Mouse (Mus musculus): ENCODE measurements around the gene Zbed6. TPM values are rescaled to one million over a fixed set of nuclear protein-coding genes. Genes with fewer than 3 reads are reported as not detected.

The Zbed6 gene
- polyA plus RNA-seq, 1 experiment from 2014 or later, result not detected

GRCm38 (mm10) chr1:133692195-133692594 lies 31.5 kb upstream of the Zbed6 start:
- Histone ChIP-seq H3K4me2 (no peak overlapping the region), H3K9ac (ENCODE audit: low read depth, low read length) (no peak overlapping the region), H3K36me3 (ENCODE audit: control insufficient read depth, insufficient read depth, low read length) (no peaks in the 10 kb centered on the region), H3K4me1 (ENCODE audit: control insufficient read depth, insufficient read depth, low read length) (peaks cover 41% of the 10 kb centered on the region), H3K9me3 (replicated peaks; ENCODE audit: control insufficient read depth, low read length) (no peaks in the 10 kb centered on the region), H3K27ac (ENCODE audit: low read depth, low read length) (no peak overlapping the region), H3K4me3 (ENCODE audit: low read depth, low read length) (no peak overlapping the region), H3K27me3 (ENCODE audit: control insufficient read depth, insufficient read depth, low read length) (no peaks in the 10 kb centered on the region)
- WGBS (ENCODE audit: insufficient replicate concordance), result 36% methylated on average over 4 of the region's 4 CpGs
- no peak for ATAC-seq (replicated peaks; ENCODE audit: insufficient number of reproducible peaks, low FRiP score, low TSS enrichment)

GRCm38 (mm10) chr1:133691046-133691445 lies 30.4 kb upstream of the Zbed6 start:
- no peak overlapping the region for H3K27ac ChIP-seq (ENCODE audit: low read depth, low read length)
- 91% methylated on average over 6 of the region's 6 CpGs for WGBS (ENCODE audit: insufficient replicate concordance)
- no peak overlapping the region for H3K9ac ChIP-seq (ENCODE audit: low read depth, low read length)
- no peaks in the 10 kb centered on the region for H3K36me3 ChIP-seq (ENCODE audit: control insufficient read depth, insufficient read depth, low read length)
- no peak overlapping the region for H3K4me2 ChIP-seq
- H3K4me3 ChIP-seq (ENCODE audit: low read depth, low read length), result no peak overlapping the region
- no peak for ATAC-seq (replicated peaks; ENCODE audit: insufficient number of reproducible peaks, low FRiP score, low TSS enrichment)
- H3K4me1 ChIP-seq (ENCODE audit: control insufficient read depth, insufficient read depth, low read length), result peaks cover 34% of the 10 kb centered on the region
- no peaks in the 10 kb centered on the region for H3K9me3 ChIP-seq (replicated peaks; ENCODE audit: control insufficient read depth, low read length)
- H3K27me3 ChIP-seq (ENCODE audit: control insufficient read depth, insufficient read depth, low read length), result no peaks in the 10 kb centered on the region

- 16% methylated on average over 6 of the region's 6 CpGs for WGBS (ENCODE audit: insufficient replicate concordance)
- no peak within 1 kb of the TSS for H3K4me3 ChIP-seq (ENCODE audit: low read depth, low read length)
- no peaks in the 10 kb centered on the region for H3K9me3 ChIP-seq (replicated peaks; ENCODE audit: control insufficient read depth, low read length)
- no peak for ATAC-seq (replicated peaks; ENCODE audit: insufficient number of reproducible peaks, low FRiP score, low TSS enrichment)
- H3K27ac ChIP-seq (ENCODE audit: low read depth, low read length), result no peak within 1 kb of the TSS
- H3K4me2 ChIP-seq, result no peak within 1 kb of the TSS
- peaks cover 23% of the 10 kb centered on the region for H3K4me1 ChIP-seq (ENCODE audit: control insufficient read depth, insufficient read depth, low read length)
- no peaks in the 10 kb centered on the region for H3K27me3 ChIP-seq (ENCODE audit: control insufficient read depth, insufficient read depth, low read length)
- no peak within 1 kb of the TSS for H3K9ac ChIP-seq (ENCODE audit: low read depth, low read length)
- no peaks in the 10 kb centered on the region for H3K36me3 ChIP-seq (ENCODE audit: control insufficient read depth, insufficient read depth, low read length)
Observed at GRCm38 (mm10) chr1:133689897-133690296, 29.2 kb upstream of the Zbed6 start, which contains the start of gene Lax1. TSS of gene Lax1 (minus strand) at chr1:133690108.

GRCm38 (mm10) chr1:133688301-133688700 lies 27.6 kb upstream of the Zbed6 start:
- H3K36me3 ChIP-seq (ENCODE audit: control insufficient read depth, insufficient read depth, low read length), result no peaks in the 10 kb centered on the region
- WGBS (ENCODE audit: insufficient replicate concordance), result 70% methylated on average over 7 of the region's 7 CpGs

GRCm38 (mm10) chr1:133685749-133686519 lies 25.2 kb upstream of the Zbed6 start:
- Histone ChIP-seq H3K36me3 (ENCODE audit: control insufficient read depth, insufficient read depth, low read length) (no peaks in the 10 kb centered on the region), H3K4me2 (no peak overlapping the region), H3K9ac (ENCODE audit: low read depth, low read length) (no peak overlapping the region), H3K4me3 (ENCODE audit: low read depth, low read length) (no peak overlapping the region), H3K27me3 (ENCODE audit: control insufficient read depth, insufficient read depth, low read length) (no peaks in the 10 kb centered on the region), H3K4me1 (ENCODE audit: control insufficient read depth, insufficient read depth, low read length) (0 out of 2 replicates have a peak, but pooled peaks cover 5% of the 10 kb centered on the region), H3K9me3 (replicated peaks; ENCODE audit: control insufficient read depth, low read length) (no peaks in the 10 kb centered on the region), H3K27ac (ENCODE audit: low read depth, low read length) (no peak overlapping the region)
- WGBS (ENCODE audit: insufficient replicate concordance), result 78% methylated on average over 10 of the region's 10 CpGs
- no peak for ATAC-seq (replicated peaks; ENCODE audit: insufficient number of reproducible peaks, low FRiP score, low TSS enrichment)

More at GRCm38 (mm10) chr1:133688301-133688700, 27.6 kb upstream of the Zbed6 start:
- Histone ChIP-seq H3K4me1 (ENCODE audit: control insufficient read depth, insufficient read depth, low read length) (0 out of 2 replicates have a peak, but pooled peaks cover 9% of the 10 kb centered on the region), H3K27ac (ENCODE audit: low read depth, low read length) (no peak overlapping the region), H3K4me3 (ENCODE audit: low read depth, low read length) (no peak overlapping the region), H3K9ac (ENCODE audit: low read depth, low read length) (no peak overlapping the region), H3K27me3 (ENCODE audit: control insufficient read depth, insufficient read depth, low read length) (no peaks in the 10 kb centered on the region), H3K4me2 (no peak overlapping the region), H3K9me3 (replicated peaks; ENCODE audit: control insufficient read depth, low read length) (no peaks in the 10 kb centered on the region)
- no peak for ATAC-seq (replicated peaks; ENCODE audit: insufficient number of reproducible peaks, low FRiP score, low TSS enrichment)

GRCm38 (mm10) chr1:133671801-133672200 lies 11.1 kb upstream of the Zbed6 start:
- Histone ChIP-seq H3K27me3 (ENCODE audit: control insufficient read depth, insufficient read depth, low read length) (no peaks in the 10 kb centered on the region), H3K4me2 (no peak overlapping the region), H3K9ac (ENCODE audit: low read depth, low read length) (no peak overlapping the region), H3K4me3 (ENCODE audit: low read depth, low read length) (no peak overlapping the region), H3K36me3 (ENCODE audit: control insufficient read depth, insufficient read depth, low read length) (no peaks in the 10 kb centered on the region), H3K9me3 (replicated peaks; ENCODE audit: control insufficient read depth, low read length) (no peaks in the 10 kb centered on the region), H3K27ac (ENCODE audit: low read depth, low read length) (no peak overlapping the region), H3K4me1 (ENCODE audit: control insufficient read depth, insufficient read depth, low read length) (no peaks in the 10 kb centered on the region)
- no peak for ATAC-seq (replicated peaks; ENCODE audit: insufficient number of reproducible peaks, low FRiP score, low TSS enrichment)
- WGBS (ENCODE audit: insufficient replicate concordance), result 64% methylated on average over 3 of the region's 3 CpGs

- Histone ChIP-seq H3K9me3 (replicated peaks; ENCODE audit: control insufficient read depth, low read length) (no peaks in the 10 kb centered on the region), H3K4me3 (ENCODE audit: low read depth, low read length) (no peak overlapping the region), H3K9ac (ENCODE audit: low read depth, low read length) (no peak overlapping the region), H3K36me3 (ENCODE audit: control insufficient read depth, insufficient read depth, low read length) (no peaks in the 10 kb centered on the region), H3K4me1 (ENCODE audit: control insufficient read depth, insufficient read depth, low read length) (no peaks in the 10 kb centered on the region), H3K27ac (ENCODE audit: low read depth, low read length) (no peak overlapping the region), H3K27me3 (ENCODE audit: control insufficient read depth, insufficient read depth, low read length) (no peaks in the 10 kb centered on the region), H3K4me2 (no peak overlapping the region)
- ATAC-seq (replicated peaks; ENCODE audit: insufficient number of reproducible peaks, low FRiP score, low TSS enrichment), result no peak
- 81% methylated on average over 3 of the region's 3 CpGs for whole genome bisulfite sequencing (ENCODE audit: insufficient replicate concordance)
Observed at GRCm38 (mm10) chr1:133671266-133671665, 10.6 kb upstream of the Zbed6 start.

GRCm38 (mm10) chr1:133670776-133671175 lies 10.1 kb upstream of the Zbed6 start:
- no peak overlapping the region for H3K4me3 ChIP-seq (ENCODE audit: low read depth, low read length)
- no peak overlapping the region for H3K27ac ChIP-seq (ENCODE audit: low read depth, low read length)
- H3K4me2 ChIP-seq, result no peak overlapping the region
- H3K9ac ChIP-seq (ENCODE audit: low read depth, low read length), result no peak overlapping the region
- H3K9me3 ChIP-seq (replicated peaks; ENCODE audit: control insufficient read depth, low read length), result no peaks in the 10 kb centered on the region
- H3K36me3 ChIP-seq (ENCODE audit: control insufficient read depth, insufficient read depth, low read length), result no peaks in the 10 kb centered on the region
- H3K27me3 ChIP-seq (ENCODE audit: control insufficient read depth, insufficient read depth, low read length), result no peaks in the 10 kb centered on the region
- 75% methylated on average over 6 of the region's 6 CpGs for WGBS (ENCODE audit: insufficient replicate concordance)
- no peak for ATAC-seq (replicated peaks; ENCODE audit: insufficient number of reproducible peaks, low FRiP score, low TSS enrichment)
- H3K4me1 ChIP-seq (ENCODE audit: control insufficient read depth, insufficient read depth, low read length), result no peaks in the 10 kb centered on the region

- no peak overlapping the region for H3K9ac ChIP-seq (ENCODE audit: low read depth, low read length)
- H3K27me3 ChIP-seq (ENCODE audit: control insufficient read depth, insufficient read depth, low read length), result no peaks in the 10 kb centered on the region
- H3K4me2 ChIP-seq, result no peak overlapping the region
- H3K4me1 ChIP-seq (ENCODE audit: control insufficient read depth, insufficient read depth, low read length), result no peaks in the 10 kb centered on the region
- H3K27ac ChIP-seq (ENCODE audit: low read depth, low read length), result no peak overlapping the region
- no peak for ATAC-seq (replicated peaks; ENCODE audit: insufficient number of reproducible peaks, low FRiP score, low TSS enrichment)
- WGBS (ENCODE audit: insufficient replicate concordance), result 69% methylated on average over 12 of the region's 12 CpGs
- no peaks in the 10 kb centered on the region for H3K9me3 ChIP-seq (replicated peaks; ENCODE audit: control insufficient read depth, low read length)
- H3K36me3 ChIP-seq (ENCODE audit: control insufficient read depth, insufficient read depth, low read length), result no peaks in the 10 kb centered on the region
- no peak overlapping the region for H3K4me3 ChIP-seq (ENCODE audit: low read depth, low read length)
Observed at GRCm38 (mm10) chr1:133670190-133670589, 9.5 kb upstream of the Zbed6 start.
